Mouse (Mus musculus) lung, embryonic 14.5 days (tissue): ENCODE results near the gene Faf2. TPM values are rescaled to one million over a fixed set of nuclear protein-coding genes. Genes with fewer than 3 reads are reported as not detected.

Experiments
- ATAC-seq: fragments of 200-750 bp; cut with Nextera tagmentation; 2 replicates; pipeline ENCODE4 v1.8.0; 2017; ENCODE audit warnings: mild to moderate bottlenecking, moderate TSS enrichment, moderate library complexity; ENCODE audit not compliant: insufficient read depth
- DNase-seq: peaks from one replicate; pipeline ENCODE4 v3.0.0-alpha.2; 2015
- H3K27ac ChIP-seq: fragments of 300-500 bp; sonication (generic); 2 replicates; pipeline ENCODE4 v1.5.1; 2014; ENCODE audit warnings: low read depth, mild to moderate bottlenecking, moderate library complexity
- H3K27me3 ChIP-seq: fragments of 300-500 bp; sonication (generic); 2 replicates; pipeline ENCODE4 v1.6.1; 2014; ENCODE audit warnings: low read length, control low read depth; ENCODE audit not compliant: insufficient read depth
- H3K36me3 ChIP-seq: fragments of 300-500 bp; sonication (generic); 2 replicates; pipeline ENCODE4 v1.6.1; 2014; ENCODE audit warnings: control low read depth; ENCODE audit not compliant: insufficient read depth
- H3K4me1 ChIP-seq: fragments of 300-500 bp; sonication (generic); 2 replicates; pipeline ENCODE4 v1.6.1; 2014; ENCODE audit warnings: antibody characterized with exemption, control low read depth; ENCODE audit not compliant: insufficient read depth
- H3K4me2 ChIP-seq: fragments of 300-500 bp; sonication (generic); 2 replicates; pipeline ENCODE4 v1.6.1; 2014; ENCODE audit warnings: mild to moderate bottlenecking
- H3K4me3 ChIP-seq: fragments of 300-500 bp; sonication (generic); 2 replicates; pipeline ENCODE4 v1.5.1; 2014; ENCODE audit warnings: low read depth, low read length
- H3K9ac ChIP-seq: fragments of 300-500 bp; sonication (generic); 2 replicates; pipeline ENCODE4 v1.6.1; 2014
- H3K9me3 ChIP-seq: fragments of 300-500 bp; sonication (generic); 2 replicates; pipeline ENCODE4 v1.6.1; 2016; ENCODE audit warnings: low read depth, low read length, control low read depth
- CTCF ChIP-seq: IDR thresholded peaks from 2 replicates; pipeline ENCODE4 v1.5.1; 2016; ENCODE audit warnings: antibody characterized with exemption, low read depth
- WGBS: fragments of 180-500 bp; shearing (Covaris S2); extraction: QIAGEN DNeasy Blood & Tissue Kit; methylation state at CpG from one replicate; pipeline ENCODE4 v1.1.7; 2014; 5-methylcytosine and 5-hydroxymethylcytosine counted together
- polyA plus RNA-seq: library from polyadenylated mRNA; unstranded; fragments of >200 nt; fragmentation: Nextera tagmentation; extraction: Ambion mirVana; gene quantifications from 2 replicates; pipeline ENCODE4 v1.2.1, GENCODE M21; 2014

The Faf2 gene
- polyA plus RNA-seq, 1 experiment from 2014 or later = 106 TPM

DNA sequence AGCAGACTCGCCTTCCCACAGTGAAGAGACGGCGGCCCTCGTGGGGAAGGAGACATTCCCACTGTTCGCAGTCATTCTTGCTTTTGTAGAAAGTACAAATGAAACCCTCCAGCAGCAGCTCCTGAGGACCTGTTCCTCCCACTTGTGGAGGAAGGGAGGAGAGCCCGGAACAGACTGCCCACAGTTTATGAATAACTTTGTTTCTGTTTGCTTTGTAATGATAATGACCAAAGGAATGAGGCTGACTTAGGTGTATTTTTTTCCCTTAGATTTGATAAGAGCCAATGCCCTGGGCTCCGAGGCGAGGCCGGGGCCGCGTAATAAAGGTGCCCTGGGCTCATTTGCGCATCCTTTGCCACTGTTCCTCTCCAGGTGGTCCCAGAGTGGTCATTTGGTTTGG lies 39.8 kb downstream of the Faf2 start:
- peaks cover 76% of the 10 kb centered on the region for H3K36me3 ChIP-seq
- no peak overlapping the region for H3K27ac ChIP-seq

DNA sequence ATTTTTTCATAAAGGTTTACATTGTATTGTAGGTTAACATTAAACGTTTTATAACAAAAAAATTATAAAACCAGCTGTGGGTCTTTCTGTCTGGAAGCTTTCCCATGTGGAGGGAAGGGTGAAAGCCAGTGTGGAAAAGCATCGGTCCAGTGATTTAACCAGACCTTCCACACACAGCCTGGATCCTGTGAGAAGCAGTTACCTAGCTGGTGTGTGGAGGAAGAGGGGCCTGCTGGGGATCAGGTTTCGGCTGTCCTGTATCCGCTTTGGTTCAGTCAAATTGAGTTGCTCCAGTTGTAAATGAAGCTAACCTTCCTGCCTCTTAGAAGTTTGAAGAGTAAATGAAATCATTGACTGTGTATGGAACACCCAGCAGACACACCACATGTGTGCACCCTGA lies 42.4 kb downstream of the Faf2 start:
- 78% methylated on average over 4 of the region's 4 CpGs for WGBS
- H3K9ac ChIP-seq = no peak overlapping the region
- TF ChIP-seq CTCF = no peak
- ATAC-seq (no peak), DNase-seq (no peak)
- no peak overlapping the region for H3K4me2 ChIP-seq
- H3K4me1 ChIP-seq = no peaks in the 10 kb centered on the region
- no peak overlapping the region for H3K4me3 ChIP-seq
- H3K9me3 ChIP-seq = no peaks in the 10 kb centered on the region
- peaks cover 56% of the 10 kb centered on the region for H3K36me3 ChIP-seq
- no peaks in the 10 kb centered on the region for H3K27me3 ChIP-seq
- no peak overlapping the region for H3K27ac ChIP-seq

More for the DNA sequence above, 39.8 kb downstream of the Faf2 start:
- no peak for TF ChIP-seq CTCF
- DNase-seq = no peak
- Histone ChIP-seq H3K4me1 (no peaks in the 10 kb centered on the region), H3K9ac (no peak overlapping the region), H3K9me3 (no peaks in the 10 kb centered on the region), H3K4me3 (no peak overlapping the region), H3K4me2 (no peak overlapping the region), H3K27me3 (no peaks in the 10 kb centered on the region)
- no peak for ATAC-seq
- WGBS = 70% methylated on average over 12 of the region's 12 CpGs

DNA sequence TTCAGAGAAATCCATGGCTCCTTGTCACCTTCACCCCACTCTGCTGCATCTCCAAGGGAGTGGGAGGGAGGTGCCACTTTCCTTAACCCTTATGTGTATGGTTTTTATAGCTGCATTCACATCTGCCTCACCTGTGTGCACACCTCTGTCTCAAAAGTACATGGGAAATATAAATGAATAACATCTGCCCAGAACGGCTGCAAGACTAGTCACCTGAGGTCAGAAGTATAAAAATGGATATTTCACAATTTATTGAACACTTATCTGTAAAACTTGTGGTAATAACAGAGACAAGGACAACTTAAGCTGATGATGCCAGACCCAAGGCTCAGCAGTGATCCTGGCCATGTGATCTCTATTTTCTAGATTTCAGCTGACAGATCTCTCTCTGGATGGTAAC lies 42.9 kb downstream of the Faf2 start:
- no peak for DNase-seq
- no peak for ATAC-seq
- H3K9ac ChIP-seq = no peak overlapping the region
- H3K36me3 ChIP-seq = peaks cover 52% of the 10 kb centered on the region
- H3K9me3 ChIP-seq = no peaks in the 10 kb centered on the region
- no peak for TF ChIP-seq CTCF
- H3K27ac ChIP-seq = no peak overlapping the region
- H3K27me3 ChIP-seq = no peaks in the 10 kb centered on the region
- no peak overlapping the region for H3K4me2 ChIP-seq
- H3K4me1 ChIP-seq = no peaks in the 10 kb centered on the region
- WGBS = 89% methylated on average over 1 of the region's 1 CpGs
- H3K4me3 ChIP-seq = no peak overlapping the region

DNA sequence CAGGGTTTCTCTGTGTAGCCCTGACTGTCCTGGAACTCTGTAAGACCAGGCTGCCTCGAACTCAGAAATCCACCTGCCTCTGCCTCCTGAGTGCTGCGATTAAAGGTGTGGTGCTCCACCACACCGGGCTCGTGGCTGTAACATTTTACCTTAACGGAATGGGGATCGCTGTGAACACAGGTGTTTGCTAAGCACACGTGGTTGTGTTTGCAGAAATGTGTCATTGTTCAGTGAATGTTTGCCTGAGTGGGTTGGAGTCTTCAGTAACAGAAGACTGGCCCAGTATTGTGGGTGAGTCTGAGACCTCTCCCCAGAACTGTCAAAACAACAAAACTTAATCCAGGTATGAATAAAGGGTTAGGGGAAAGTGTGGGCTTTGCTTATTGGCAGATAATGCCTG lies 43.5 kb downstream of the Faf2 start:
- H3K9me3 ChIP-seq = no peaks in the 10 kb centered on the region
- H3K4me2 ChIP-seq = no peak overlapping the region
- TF ChIP-seq CTCF = no peak
- ATAC-seq (no peak), DNase-seq (no peak)
- WGBS = 74% methylated on average over 7 of the region's 7 CpGs
- no peak overlapping the region for H3K9ac ChIP-seq
- H3K4me3 ChIP-seq = no peak overlapping the region
- H3K27ac ChIP-seq = no peak overlapping the region
- no peaks in the 10 kb centered on the region for H3K27me3 ChIP-seq
- H3K36me3 ChIP-seq = peaks cover 47% of the 10 kb centered on the region
- H3K4me1 ChIP-seq = no peaks in the 10 kb centered on the region

DNA sequence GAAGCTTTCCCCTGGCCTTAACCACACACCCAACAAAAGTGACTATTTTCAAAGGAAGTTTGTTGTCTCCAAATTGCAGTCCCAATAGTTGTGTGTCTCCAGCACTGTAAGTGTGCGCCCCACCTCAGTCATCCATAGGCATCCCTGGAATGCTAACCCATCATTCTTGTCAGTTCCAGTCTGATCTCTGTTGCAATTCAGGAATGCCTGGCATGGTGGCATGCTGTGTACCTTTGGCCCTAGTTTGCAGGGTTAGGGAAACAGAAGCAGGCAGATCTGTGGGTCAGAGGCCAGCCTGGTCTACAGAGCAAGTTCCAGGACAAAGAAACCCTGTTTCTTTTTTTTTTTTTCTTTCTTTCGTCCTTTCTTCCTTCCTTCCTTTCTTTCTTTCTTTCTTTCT lies 48.9 kb downstream of the Faf2 start:
- no peaks in the 10 kb centered on the region for H3K9me3 ChIP-seq
- 59% methylated on average over 2 of the region's 2 CpGs for WGBS
- no peak for ATAC-seq

DNA sequence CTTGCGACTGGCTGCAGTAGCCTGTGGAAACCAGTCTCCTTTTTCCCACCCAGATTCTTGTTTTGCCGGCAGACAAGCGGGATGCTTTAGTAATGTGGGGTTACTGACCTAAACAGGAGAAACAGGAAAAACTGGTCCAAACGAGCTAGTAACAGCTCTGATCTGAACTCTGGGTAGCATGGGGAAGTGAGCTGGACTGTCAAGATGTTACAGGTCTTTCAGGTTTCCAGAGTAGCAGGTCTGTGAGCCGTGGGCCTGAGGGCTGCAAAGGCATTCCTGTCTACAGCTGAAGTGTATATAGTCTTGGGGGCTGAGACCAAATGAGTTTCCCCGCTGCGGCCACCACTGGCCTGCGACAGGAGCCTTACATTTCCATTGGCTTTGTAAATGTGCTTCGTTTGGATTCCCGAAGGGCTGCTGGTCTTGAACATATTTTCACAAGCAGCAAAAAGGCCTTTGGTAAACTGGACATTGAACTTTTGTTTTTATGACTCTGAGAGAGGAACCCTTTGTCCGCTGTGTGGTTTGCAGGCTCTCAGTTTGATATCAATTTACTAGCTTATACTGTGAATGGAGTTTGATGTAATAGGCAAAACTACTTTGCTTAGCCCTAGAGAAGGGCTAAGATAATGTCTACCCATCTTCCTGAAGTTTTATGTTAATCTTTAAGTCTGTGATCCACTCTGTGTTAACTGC lies 54.5 kb downstream of the Faf2 start:
- H3K9ac ChIP-seq = no peak overlapping the region
- TF ChIP-seq CTCF = no peak
- 52% methylated on average over 11 of the region's 11 CpGs for WGBS
- no peaks in the 10 kb centered on the region for H3K27me3 ChIP-seq
- no peak overlapping the region for H3K4me3 ChIP-seq
- ATAC-seq = 0 out of 2 replicates have a peak, but pooled peaks have one; percentile 22
- H3K36me3 ChIP-seq = peaks cover 26% of the 10 kb centered on the region
- H3K9me3 ChIP-seq = no peaks in the 10 kb centered on the region
- no peak overlapping the region for H3K27ac ChIP-seq
- H3K4me2 ChIP-seq = no peak overlapping the region
- H3K4me1 ChIP-seq = no peaks in the 10 kb centered on the region
- peak; percentile 66 for DNase-seq

More for the DNA sequence above, 48.9 kb downstream of the Faf2 start:
- peaks cover 6% of the 10 kb centered on the region; the same call in 1 of the 2 replicates for H3K36me3 ChIP-seq
- no peaks in the 10 kb centered on the region for H3K27me3 ChIP-seq
- no peak overlapping the region for H3K27ac ChIP-seq
- no peak for DNase-seq
- no peak for TF ChIP-seq CTCF
- no peak overlapping the region for H3K9ac ChIP-seq
- no peak overlapping the region for H3K4me3 ChIP-seq
- H3K4me2 ChIP-seq = no peak overlapping the region
- H3K4me1 ChIP-seq = no peaks in the 10 kb centered on the region

DNA sequence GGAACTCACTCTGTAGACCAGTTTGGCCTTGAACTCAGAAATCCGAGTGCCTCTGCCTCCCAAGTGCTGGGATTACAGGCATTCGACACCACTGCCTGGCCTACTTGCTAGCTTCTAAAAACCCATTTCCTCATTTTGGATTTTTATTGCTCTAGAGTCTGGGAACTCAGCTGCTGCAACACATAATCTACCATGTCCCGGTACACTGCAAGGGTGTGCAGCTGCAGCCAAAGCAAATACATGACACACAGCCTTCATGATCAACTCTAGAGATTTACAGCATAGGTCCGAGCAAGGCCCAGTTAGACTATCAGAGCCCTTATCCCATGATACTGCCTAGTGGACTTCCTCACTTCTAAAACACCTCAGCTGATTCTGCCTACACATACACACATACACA lies 56.7 kb downstream of the Faf2 start:
- Histone ChIP-seq H3K9ac (no peak overlapping the region), H3K4me2 (no peak overlapping the region), H3K27ac (no peak overlapping the region), H3K36me3 (peaks cover 48% of the 10 kb centered on the region), H3K4me3 (no peak overlapping the region), H3K4me1 (no peaks in the 10 kb centered on the region), H3K27me3 (no peaks in the 10 kb centered on the region), H3K9me3 (no peaks in the 10 kb centered on the region)
- DNase-seq (no peak), ATAC-seq (no peak)
- WGBS = 71% methylated on average over 4 of the region's 4 CpGs
- no peak for TF ChIP-seq CTCF
